Comparison of ENCODE assay signal across 8 mouse cellular contexts in genomic region chr2:31472406-31473065, GRCm38 (mm10). TPM values are rescaled to one million over a fixed set of nuclear protein-coding genes. Genes with fewer than 3 reads are reported as not detected.
DNase-seq lines count a peak whose midpoint lies in the region; ATAC-seq and TF ChIP-seq lines count a peak whose summit lies in the region.

No protein-coding gene starts in this region.

- peaks cover 27% of the 10 kb centered on the region for H3K27me3 ChIP-seq in E14TG2a.4 (ENCODE audit: insufficient read depth, low read length)
- H3K27me3 ChIP-seq in stomach, postnatal 0 days (ENCODE audit: control insufficient read depth, insufficient read depth, low read length) = no peaks in the 10 kb centered on the region
- peaks cover 32% of the 10 kb centered on the region for H3K27me3 ChIP-seq in forebrain, embryonic 16.5 days (replicated peaks; ENCODE audit: control insufficient read depth, insufficient read depth, low read length)

- peak; percentile 91 for TF ChIP-seq CTCF in E14TG2a.4 (conservative IDR thresholded peaks at IDR 0.05; ENCODE audit: low read length)
- TF ChIP-seq CTCF in lung, adult 2 months (IDR thresholded peaks at IDR 0.05; ENCODE audit: insufficient read depth, low read length) = peak; percentile 31; the same call in 1 of the 2 replicates
- TF ChIP-seq CTCF in stomach, postnatal 0 days (IDR thresholded peaks at IDR 0.05; ENCODE audit: low read depth) = peak; percentile 87

- peaks cover 53% of the 10 kb centered on the region for H3K36me3 ChIP-seq in E14TG2a.4 (ENCODE audit: insufficient read depth, low read length)
- no peaks in the 10 kb centered on the region for H3K36me3 ChIP-seq in stomach, postnatal 0 days (ENCODE audit: control insufficient read depth, insufficient read depth, low read length)
- no peaks in the 10 kb centered on the region for H3K36me3 ChIP-seq in forebrain, embryonic 16.5 days (ENCODE audit: control insufficient read depth, insufficient read depth)

- TF ChIP-seq EP300 in stomach, postnatal 0 days (optimal IDR thresholded peaks at IDR 0.05) = no peak

- peaks cover 76% of the 10 kb centered on the region for H3K4me1 ChIP-seq in E14TG2a.4 (replicated peaks; ENCODE audit: low read depth, low read length)
- peaks cover 2% of the 10 kb centered on the region; the same call in 1 of the 2 replicates for H3K4me1 ChIP-seq in lung, adult 2 months (ENCODE audit: control insufficient read depth, insufficient read depth, low read length)
- H3K4me1 ChIP-seq in stomach, postnatal 0 days (replicated peaks; ENCODE audit: control insufficient read depth, insufficient read depth) = no peaks in the 10 kb centered on the region; the same call in 1 of the 2 replicates
- peaks cover 15% of the 10 kb centered on the region for H3K4me1 ChIP-seq in forebrain, embryonic 16.5 days (replicated peaks; ENCODE audit: control insufficient read depth, insufficient read depth, low read length)

- no peaks in the 10 kb centered on the region for H3K9me3 ChIP-seq in E14TG2a.4 (ENCODE audit: low read length)
- H3K9me3 ChIP-seq in stomach, postnatal 0 days (ENCODE audit: control insufficient read depth, low read length) = no peaks in the 10 kb centered on the region
- H3K9me3 ChIP-seq in forebrain, embryonic 16.5 days (ENCODE audit: control insufficient read depth, low read length) = no peaks in the 10 kb centered on the region

- no peak overlapping the region for H3K27ac ChIP-seq in stomach, postnatal 0 days (replicated peaks)
- no peak overlapping the region for H3K27ac ChIP-seq in forebrain, embryonic 16.5 days (ENCODE audit: low read length)

- no peak for ATAC-seq in stomach, postnatal 0 days (ENCODE audit: low FRiP score, low TSS enrichment)
- ATAC-seq in forebrain, embryonic 16.5 days = no peak

- peak overlapping the region; percentile 58; the same call in 1 of the 2 replicates for H3K4me3 ChIP-seq in E14TG2a.4 (replicated peaks; ENCODE audit: low read length)
- no peak overlapping the region for H3K4me3 ChIP-seq in lung, adult 2 months (replicated peaks; ENCODE audit: extremely low read depth, low read depth, low read length)
- no peak overlapping the region for H3K4me3 ChIP-seq in stomach, postnatal 0 days (ENCODE audit: low read depth, low read length)
- H3K4me3 ChIP-seq in forebrain, embryonic 16.5 days (replicated peaks; ENCODE audit: low read length) = no peak overlapping the region

- H3K4me2 ChIP-seq in stomach, postnatal 0 days (replicated peaks; ENCODE audit: low read depth) = no peak overlapping the region
- no peak overlapping the region for H3K4me2 ChIP-seq in forebrain, embryonic 16.5 days (ENCODE audit: low read length)

- no peak for TF ChIP-seq POLR2A in lung, adult 2 months (IDR thresholded peaks at IDR 0.05; ENCODE audit: borderline replicate concordance, extremely low read depth, low read depth, low read length)

- 42% methylated on average over 10 of the region's 10 CpGs for WGBS in lung, adult 2 months
- 48% methylated on average over 10 of the region's 10 CpGs for WGBS in stomach, postnatal 0 days
- WGBS in forebrain, embryonic 16.5 days = 44% methylated on average over 10 of the region's 10 CpGs

- intact Hi-C loops in heart, postnatal 14 days (cut with DNase I) = loop anchor here (1.0 kb wide), 1 partner anchor 37 kb away; no protein-coding TSS in a partner anchor
- intact Hi-C loops in heart, postnatal 25 days (cut with DNase I) = loop anchor here (1.0 kb wide), 1 partner anchor 37 kb away; no protein-coding TSS in a partner anchor

- DNase-seq in heart, postnatal 14 days = peak; percentile 36 to 73
- no peak for DNase-seq in heart, postnatal 25 days (ENCODE audit: low spot score)
- peak; percentile 82 for DNase-seq in 3T3-L1 (ENCODE audit: low read depth, low spot score)
- peak; percentile 63 for DNase-seq in forelimb bud, embryonic 11.5 days (ENCODE audit: low read depth, low spot score)
- DNase-seq in lung, adult 2 months = peak; percentile 40
- no peak for DNase-seq in stomach, postnatal 0 days (ENCODE audit: low spot score)

- H3K9ac ChIP-seq in stomach, postnatal 0 days (ENCODE audit: low read length) = no peak overlapping the region
- H3K9ac ChIP-seq in forebrain, embryonic 16.5 days (replicated peaks; ENCODE audit: low read depth, low read length) = no peak overlapping the region

RNA-seq across cellular contexts. Expression of gene Ass1, which starts 2.5 kb away (rescaled TPM):
- 1 to 10 TPM; 3.1 to 3.7 TPM for total RNA-seq in heart, postnatal 14 days (2021)
- total RNA-seq in heart, postnatal 25 days (2021) = 1 to 10 TPM; 4.3 to 4.4 TPM
- 14.3 and 18.2 TPM in 2 replicates for polyA plus RNA-seq in lung, adult 2 months (2012; rRNA removed)
- polyA plus RNA-seq in stomach, postnatal 0 days (2015; fragmentation: Nextera tagmentation; extraction: Ambion mirVana) = 34.3 and 35.4 TPM in 2 replicates
- 6.0 and 8.0 TPM in 2 replicates for polyA plus RNA-seq in forebrain, embryonic 16.5 days (2015; fragmentation: Nextera tagmentation; extraction: Ambion mirVana)

Comparison
In these comparisons a context has a peak if more than half of its experiments do, and no peak if none do; other contexts are left out.
1. DNase-seq: peak in heart, postnatal 14 days (2 of 2), 3T3-L1 (single experiment), forelimb bud, embryonic 11.5 days (single experiment) and lung, adult 2 months (single experiment); none in heart, postnatal 25 days (single experiment) and stomach, postnatal 0 days (single experiment).
2. CTCF ChIP-seq: peak in every context shown above with its lines; median percentile 91 in E14TG2a.4; 87 in stomach, postnatal 0 days; 31 in lung, adult 2 months.